In genomic region chr15:82293271-82293711, GRCm38 (mm10) we compare ENCODE assay signal across 9 mouse cellular contexts. TPM values are rescaled to one million over a fixed set of nuclear protein-coding genes. Genes with fewer than 3 reads are reported as not detected.
DNase-seq lines count a peak whose midpoint lies in the region; ATAC-seq lines count a peak whose summit lies in the region.
"Had no signal": no experiment of that assay in that cellular context is flagged by ENCODE, and none has a peak within 500 bp of the region (broad histone marks: within the 10 kb centered on the region; RNA-seq: fewer than 3 reads in every experiment).

No protein-coding gene starts in this region.

- H3K4me2 ChIP-seq in heart, embryonic 13.5 days = peak overlapping the region; percentile 54
- peak overlapping the region; percentile 39 for H3K4me2 ChIP-seq in intestine, embryonic 16.5 days (ENCODE audit: low read depth, low read length)

- H3K36me3 ChIP-seq in heart, embryonic 13.5 days = no peaks in the 10 kb centered on the region
- no peaks in the 10 kb centered on the region for H3K36me3 ChIP-seq in intestine, embryonic 16.5 days (ENCODE audit: control insufficient read depth, insufficient read depth, low read length)

- 13% methylated on average over 7 of the region's 7 CpGs for whole genome bisulfite sequencing in heart, embryonic 13.5 days
- 5% methylated on average over 7 of the region's 7 CpGs for WGBS in intestine, embryonic 16.5 days

- H3K9ac ChIP-seq in heart, embryonic 13.5 days = no peak overlapping the region; the same call in 1 of the 2 replicates
- no peak overlapping the region; the same call in 1 of the 2 replicates for H3K9ac ChIP-seq in intestine, embryonic 16.5 days (ENCODE audit: low read depth, low read length)

- H3K27ac ChIP-seq in heart, embryonic 13.5 days (replicated peaks) = no peak overlapping the region
- H3K27ac ChIP-seq in intestine, embryonic 16.5 days (ENCODE audit: low read length) = no peak overlapping the region; the same call in 1 of the 2 replicates
- H3K27ac ChIP-seq: macrophage had no signal

- no peaks in the 10 kb centered on the region for H3K27me3 ChIP-seq in heart, embryonic 13.5 days (replicated peaks)
- no peaks in the 10 kb centered on the region for H3K27me3 ChIP-seq in intestine, embryonic 16.5 days (replicated peaks; ENCODE audit: control insufficient read depth, insufficient read depth, low read length)

- H3K4me3 ChIP-seq in heart, embryonic 13.5 days = peak overlapping the region; percentile 22
- no peak overlapping the region for H3K4me3 ChIP-seq in intestine, embryonic 16.5 days (ENCODE audit: low read length)

- no peak for DNase-seq in heart, adult 8-10 months (ENCODE audit: low spot score)
- peak; percentile 74 for DNase-seq in embryo, embryonic 9.5 days (ENCODE audit: extremely low spot score)
- peak; percentile 57 for DNase-seq in neural tube, embryonic 10.5 days (ENCODE audit: extremely low spot score, low spot score)
- no peak for DNase-seq in thymus, postnatal 10 days (ENCODE audit: low spot score in 2 of 2)
- DNase-seq in adipocyte (ENCODE audit: low spot score) = no peak

- H3K4me1 ChIP-seq in heart, embryonic 13.5 days = peaks cover 15% of the 10 kb centered on the region
- H3K4me1 ChIP-seq in intestine, embryonic 16.5 days (ENCODE audit: control insufficient read depth, insufficient read depth, low read length) = peaks cover 9% of the 10 kb centered on the region

- ATAC-seq in heart, embryonic 13.5 days (ENCODE audit: extremely low read depth, insufficient number of reproducible peaks, low FRiP score, low TSS enrichment) = no peak
- peak; percentile 72 for ATAC-seq in intestine, embryonic 16.5 days
- ATAC-seq in erythroblast, adult 5-6 weeks (replicated peaks; ENCODE audit: low FRiP score, poor library complexity, severe bottlenecking) = no peak

- no peaks in the 10 kb centered on the region for H3K9me3 ChIP-seq in heart, embryonic 13.5 days
- no peaks in the 10 kb centered on the region for H3K9me3 ChIP-seq in intestine, embryonic 16.5 days (ENCODE audit: control insufficient read depth, low read length)

RNA-seq across cellular contexts. Expression of gene Wbp2nl, which starts 5.5 kb away (rescaled TPM):
- 0.37 and 0.49 TPM in 2 replicates for polyA plus RNA-seq in heart, embryonic 13.5 days (2015; fragmentation: Nextera tagmentation; extraction: Ambion mirVana)
- not detected for total RNA-seq in heart, adult 8-10 months (2022)
- 0.15 and 0.16 TPM in 2 replicates for polyA plus RNA-seq in intestine, embryonic 16.5 days (2015; fragmentation: Nextera tagmentation; extraction: Ambion mirVana)
- not detected in 2 replicates for total RNA-seq in erythroblast, adult 5-6 weeks (2015; ENCODE audit: low replicate concordance)
- not detected in 2 replicates for total RNA-seq in erythroblast, adult 5-6 weeks (2017; ENCODE audit: low replicate concordance)
- polyA plus RNA-seq: macrophage had no signal

RNA-seq across cellular contexts. Expression of gene Sept3, which starts 18.6 kb away (rescaled TPM):
- 4.5 and 6.0 TPM in 2 replicates for polyA plus RNA-seq in heart, embryonic 13.5 days (2015; fragmentation: Nextera tagmentation; extraction: Ambion mirVana)
- total RNA-seq in heart, adult 8-10 months (2022) = under 1 TPM; 0.16 to 0.90 (median 0.44) TPM
- polyA plus RNA-seq in intestine, embryonic 16.5 days (2015; fragmentation: Nextera tagmentation; extraction: Ambion mirVana) = 4.2 and 4.4 TPM in 2 replicates
- total RNA-seq in erythroblast, adult 5-6 weeks (2015; ENCODE audit: low replicate concordance) = 2.3 TPM in 1 of 2 replicates, not detected in the other
- total RNA-seq in erythroblast, adult 5-6 weeks (2017; ENCODE audit: low replicate concordance) = 0.09 TPM in 1 of 2 replicates, not detected in the other

RNA-seq across cellular contexts. Expression of gene 1500009C09Rik, which starts 41.1 kb away (rescaled TPM):
- polyA plus RNA-seq in heart, embryonic 13.5 days (2015; fragmentation: Nextera tagmentation; extraction: Ambion mirVana) = 0.09 TPM in 1 of 2 replicates, not detected in the other
- total RNA-seq in heart, adult 8-10 months (2022) = not detected
- polyA plus RNA-seq in intestine, embryonic 16.5 days (2015; fragmentation: Nextera tagmentation; extraction: Ambion mirVana) = not detected in 2 replicates
- not detected in 2 replicates for total RNA-seq in erythroblast, adult 5-6 weeks (2015; ENCODE audit: low replicate concordance)
- total RNA-seq in erythroblast, adult 5-6 weeks (2017; ENCODE audit: low replicate concordance) = not detected in 2 replicates
- polyA plus RNA-seq: macrophage had no signal

RNA-seq across cellular contexts. Expression of gene Naga, which starts 45.4 kb away (rescaled TPM):
- 42.2 and 44.7 TPM in 2 replicates for polyA plus RNA-seq in heart, embryonic 13.5 days (2015; fragmentation: Nextera tagmentation; extraction: Ambion mirVana)
- total RNA-seq in heart, adult 8-10 months (2022) = 10 to 100 TPM; 27.1 to 32.1 (median 29.9) TPM
- polyA plus RNA-seq in intestine, embryonic 16.5 days (2015; fragmentation: Nextera tagmentation; extraction: Ambion mirVana) = 296 and 437 TPM in 2 replicates
- 49.5 and 74.2 TPM in 2 replicates for total RNA-seq in erythroblast, adult 5-6 weeks (2015; ENCODE audit: low replicate concordance)
- 22.7 and 56.3 TPM in 2 replicates for total RNA-seq in erythroblast, adult 5-6 weeks (2017; ENCODE audit: low replicate concordance)

RNA-seq across cellular contexts. Expression of gene Pheta2, which starts 45.5 kb away (rescaled TPM):
- 9.2 TPM in 2 replicates for polyA plus RNA-seq in heart, embryonic 13.5 days (2015; fragmentation: Nextera tagmentation; extraction: Ambion mirVana)
- total RNA-seq in heart, adult 8-10 months (2022) = under 1 TPM; 0.44 to 0.57 (median 0.48) TPM
- polyA plus RNA-seq in intestine, embryonic 16.5 days (2015; fragmentation: Nextera tagmentation; extraction: Ambion mirVana) = 11.6 and 13.2 TPM in 2 replicates
- 22.7 and 44.9 TPM in 2 replicates for total RNA-seq in erythroblast, adult 5-6 weeks (2015; ENCODE audit: low replicate concordance)
- 79.0 and 86.0 TPM in 2 replicates for total RNA-seq in erythroblast, adult 5-6 weeks (2017; ENCODE audit: low replicate concordance)

Comparison
In these comparisons a context has a peak if more than half of its experiments do, and no peak if none do; other contexts are left out.
1. DNase-seq: peak in embryo, embryonic 9.5 days (single experiment) and neural tube, embryonic 10.5 days (single experiment); none in heart, adult 8-10 months (single experiment), thymus, postnatal 10 days (0 of 2) and adipocyte (single experiment).